Mouse (Mus musculus): ENCODE results near the gene Calm3. TPM values are rescaled to one million over a fixed set of nuclear protein-coding genes. Genes with fewer than 3 reads are reported as not detected.

Gene Calm3
- polyA plus RNA-seq, 1 experiment from 2014 or later: 126 TPM

DNA sequence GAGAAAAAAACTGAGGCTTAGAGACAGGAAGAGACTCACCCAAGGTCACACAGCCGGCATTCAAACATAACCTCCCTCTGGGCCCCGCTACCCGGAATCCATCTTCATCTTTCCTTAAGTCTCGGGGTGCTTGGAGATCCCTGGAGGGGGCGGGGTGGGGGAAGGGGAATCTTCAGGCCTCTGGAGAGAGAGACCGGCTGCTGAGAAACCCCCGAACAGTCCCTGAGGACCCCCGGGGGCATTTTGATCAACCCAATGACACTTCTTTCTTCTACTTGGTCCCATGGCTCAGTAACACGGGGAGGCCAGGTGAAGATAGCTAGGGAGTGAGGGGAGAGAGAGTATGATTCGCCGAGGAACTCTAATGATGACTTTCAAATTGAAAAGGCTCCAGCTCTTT, 47.9 kb downstream of the Calm3 start:
- H3K27me3 ChIP-seq (replicated peaks; ENCODE audit: low read depth, poor library complexity, severe bottlenecking): no peaks in the 10 kb centered on the region
- DNase-seq (ENCODE audit: low spot score): peak; percentile 60
- H3K4me1 ChIP-seq: peaks cover 60% of the 10 kb centered on the region
- no peaks in the 10 kb centered on the region for H3K9me3 ChIP-seq
- peaks cover 41% of the 10 kb centered on the region for H3K36me3 ChIP-seq (replicated peaks)
- H3K4me3 ChIP-seq: peak overlapping the region; percentile 94
- WGBS: 6% methylated on average over 11 of the region's 11 CpGs
- H3K27ac ChIP-seq (replicated peaks): peak overlapping the region; percentile 96

GRCm38 (mm10) chr7:16875326-16875725, 48.6 kb downstream of the Calm3 start:
- Histone ChIP-seq H3K4me1 (peaks cover 58% of the 10 kb centered on the region), H3K4me3 (peak overlapping the region; percentile 94)

GRCm38 (mm10) chr7:16875310-16875325, 48.8 kb downstream of the Calm3 start, which contains the start of gene Dact3:
Gene Dact3, plus strand, starts transcription at chr7:16875317.
- Histone ChIP-seq H3K4me3 (peak within 1 kb of the TSS; percentile 94), H3K9me3 (no peaks in the 10 kb centered on the region), H3K4me1 (peaks cover 56% of the 10 kb centered on the region), H3K36me3 (replicated peaks) (peaks cover 39% of the 10 kb centered on the region), H3K27me3 (replicated peaks; ENCODE audit: low read depth, poor library complexity, severe bottlenecking) (no peaks in the 10 kb centered on the region), H3K27ac (replicated peaks) (peak within 1 kb of the TSS; percentile 96)
- 8% methylated on average over 1 of the region's 1 CpGs for WGBS
- no peak for DNase-seq (ENCODE audit: low spot score)

More at GRCm38 (mm10) chr7:16875326-16875725, 48.6 kb downstream of the Calm3 start:
- no peaks in the 10 kb centered on the region for H3K27me3 ChIP-seq (replicated peaks; ENCODE audit: low read depth, poor library complexity, severe bottlenecking)
- H3K36me3 ChIP-seq (replicated peaks): peaks cover 39% of the 10 kb centered on the region
- peak overlapping the region; percentile 96 for H3K27ac ChIP-seq (replicated peaks)
- no peaks in the 10 kb centered on the region for H3K9me3 ChIP-seq
- WGBS: under 1% methylated on average over 42 of the region's 42 CpGs
- no peak for DNase-seq (ENCODE audit: low spot score)

DNA sequence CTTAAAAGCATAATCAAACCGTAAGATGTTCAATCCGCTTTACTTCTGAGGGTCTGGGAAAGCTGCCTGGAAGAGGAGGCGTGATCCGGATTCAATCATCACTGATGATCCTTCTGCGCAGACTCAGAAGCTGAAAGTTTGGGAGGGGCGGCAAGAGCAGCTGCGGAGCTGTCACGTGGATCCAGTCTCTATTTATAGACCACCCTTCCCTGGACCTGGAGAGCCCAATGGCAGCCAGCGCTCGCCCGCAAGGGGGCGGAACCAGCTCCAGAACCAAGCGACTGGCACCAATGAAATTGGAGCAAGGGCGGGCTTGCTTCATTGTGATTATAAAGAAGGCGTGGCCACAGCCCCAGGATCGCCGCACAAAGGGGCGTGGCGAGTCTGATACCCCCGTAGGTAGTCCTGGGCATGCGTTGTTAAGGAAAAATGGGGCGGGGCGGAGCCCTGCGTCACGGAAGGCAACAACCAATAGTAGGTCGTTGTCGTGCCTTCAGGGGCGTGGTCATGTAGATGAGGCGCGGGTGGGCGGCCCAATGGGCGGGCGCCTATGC, 49.1 kb downstream of the Calm3 start:
- WGBS: under 1% methylated on average over 33 of the region's 33 CpGs
- peak overlapping the region; percentile 96 for H3K27ac ChIP-seq (replicated peaks)
- DNase-seq (ENCODE audit: low spot score): peak; percentile 100
- peaks cover 41% of the 10 kb centered on the region for H3K36me3 ChIP-seq (replicated peaks)
- peaks cover 56% of the 10 kb centered on the region for H3K4me1 ChIP-seq
- no peaks in the 10 kb centered on the region for H3K27me3 ChIP-seq (replicated peaks; ENCODE audit: low read depth, poor library complexity, severe bottlenecking)
- no peaks in the 10 kb centered on the region for H3K9me3 ChIP-seq
- peak overlapping the region; percentile 94 for H3K4me3 ChIP-seq

DNA sequence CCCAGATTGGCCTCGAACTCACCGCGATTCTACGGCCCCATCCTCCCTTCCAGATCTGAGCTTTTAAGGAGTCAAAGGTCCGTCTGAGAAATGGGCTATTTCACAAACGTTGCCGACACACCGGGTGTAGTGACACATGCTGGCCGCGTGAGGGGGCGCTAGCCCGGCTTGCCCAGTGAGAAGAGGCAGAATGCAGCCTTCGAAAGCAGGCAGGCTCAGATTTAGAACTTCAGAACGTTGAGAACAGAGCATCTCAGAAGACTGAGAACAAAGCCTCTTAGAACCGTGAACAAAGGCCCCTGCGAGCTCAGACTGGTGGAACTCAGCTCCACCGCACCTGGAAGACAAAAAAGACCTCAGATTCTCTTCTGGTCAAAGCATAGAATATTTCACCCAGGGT, 49.7 kb downstream of the Calm3 start:
- H3K4me1 ChIP-seq: peaks cover 57% of the 10 kb centered on the region
- peak overlapping the region; percentile 96 for H3K27ac ChIP-seq (replicated peaks)
- H3K4me3 ChIP-seq: peak overlapping the region; percentile 94
- H3K9me3 ChIP-seq: no peaks in the 10 kb centered on the region
- H3K27me3 ChIP-seq (replicated peaks; ENCODE audit: low read depth, poor library complexity, severe bottlenecking): no peaks in the 10 kb centered on the region
- DNase-seq (ENCODE audit: low spot score): peak; percentile 86
- peaks cover 42% of the 10 kb centered on the region for H3K36me3 ChIP-seq (replicated peaks)
- 5% methylated on average over 17 of the region's 17 CpGs for WGBS

GRCm38 (mm10) chr7:16873392-16873791, 50.5 kb downstream of the Calm3 start:
- Histone ChIP-seq H3K4me3 (no peak overlapping the region), H3K9me3 (no peaks in the 10 kb centered on the region), H3K27ac (replicated peaks) (no peak overlapping the region), H3K27me3 (replicated peaks; ENCODE audit: low read depth, poor library complexity, severe bottlenecking) (no peaks in the 10 kb centered on the region), H3K36me3 (replicated peaks) (peaks cover 34% of the 10 kb centered on the region), H3K4me1 (peaks cover 49% of the 10 kb centered on the region)
- no peak for DNase-seq (ENCODE audit: low spot score)
- WGBS: 89% methylated on average over 4 of the region's 4 CpGs

GRCm38 (mm10) chr7:16872478-16872877, 51.4 kb downstream of the Calm3 start:
- H3K4me3 ChIP-seq: no peak overlapping the region
- no peak for DNase-seq (ENCODE audit: low spot score)
- no peak overlapping the region for H3K27ac ChIP-seq (replicated peaks)
- no peaks in the 10 kb centered on the region for H3K27me3 ChIP-seq (replicated peaks; ENCODE audit: low read depth, poor library complexity, severe bottlenecking)
- WGBS: 92% methylated on average over 9 of the region's 9 CpGs
- H3K9me3 ChIP-seq: no peaks in the 10 kb centered on the region
- peaks cover 31% of the 10 kb centered on the region for H3K36me3 ChIP-seq (replicated peaks)
- peaks cover 40% of the 10 kb centered on the region for H3K4me1 ChIP-seq

DNA sequence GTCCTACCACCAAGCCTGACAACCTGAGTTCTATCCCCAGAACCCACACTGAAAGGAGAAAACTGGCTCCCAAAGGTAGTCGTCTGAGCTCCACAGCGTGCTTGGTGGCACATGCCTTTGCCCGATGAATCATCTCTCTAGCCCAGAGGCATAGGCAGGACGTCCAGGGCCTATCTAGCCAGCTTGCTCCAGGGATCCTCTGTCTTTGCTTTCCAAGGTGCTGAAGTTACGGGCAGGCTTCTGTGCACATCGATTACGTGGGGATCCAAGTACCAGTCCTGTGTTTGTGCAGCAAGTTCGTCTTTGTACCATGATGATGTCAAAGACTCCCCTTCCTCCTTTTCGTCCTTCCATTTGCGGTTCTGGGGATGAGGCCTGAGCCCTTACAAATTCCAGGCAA, 52.3 kb downstream of the Calm3 start:
- Histone ChIP-seq H3K9me3 (no peaks in the 10 kb centered on the region), H3K27ac (replicated peaks) (no peak overlapping the region), H3K36me3 (replicated peaks) (peaks cover 40% of the 10 kb centered on the region), H3K4me1 (peaks cover 31% of the 10 kb centered on the region), H3K27me3 (replicated peaks; ENCODE audit: low read depth, poor library complexity, severe bottlenecking) (no peaks in the 10 kb centered on the region), H3K4me3 (no peak overlapping the region)
- 82% methylated on average over 10 of the region's 10 CpGs for WGBS
- DNase-seq (ENCODE audit: low spot score): no peak

GRCm38 (mm10) chr7:16869497-16869896, 54.4 kb downstream of the Calm3 start:
- peaks cover 14% of the 10 kb centered on the region for H3K4me1 ChIP-seq
- peak; percentile 84 for DNase-seq (ENCODE audit: low spot score)
- H3K36me3 ChIP-seq (replicated peaks): peaks cover 60% of the 10 kb centered on the region
- H3K27ac ChIP-seq (replicated peaks): peak overlapping the region; percentile 72
- H3K4me3 ChIP-seq: peak overlapping the region; percentile 48
- no peaks in the 10 kb centered on the region for H3K27me3 ChIP-seq (replicated peaks; ENCODE audit: low read depth, poor library complexity, severe bottlenecking)
- peaks cover under 1% of the 10 kb centered on the region; the same call in 1 of the 2 replicates for H3K9me3 ChIP-seq
- 11% methylated on average over 16 of the region's 16 CpGs for WGBS

- DNase-seq (ENCODE audit: low spot score): no peak
- Histone ChIP-seq H3K27ac (replicated peaks) (no peak overlapping the region), H3K36me3 (replicated peaks) (peaks cover 75% of the 10 kb centered on the region), H3K27me3 (replicated peaks; ENCODE audit: low read depth, poor library complexity, severe bottlenecking) (no peaks in the 10 kb centered on the region), H3K4me1 (peaks cover 14% of the 10 kb centered on the region), H3K9me3 (peaks cover 4% of the 10 kb centered on the region; the same call in 1 of the 2 replicates), H3K4me3 (no peak overlapping the region)
- WGBS: 88% methylated on average over 3 of the region's 3 CpGs
Observed at GRCm38 (mm10) chr7:16867488-16867887, 56.4 kb downstream of the Calm3 start.

Other genes starting within 250 kb of the Calm3 start
- not detected in 2 replicates for gene Ceacam15, start 248.4 kb downstream of the Calm3 start, polyA plus RNA-seq (2016; fragmentation: Nextera tagmentation; extraction: Ambion mirVana)
- not detected in 2 replicates for gene Ceacam9, start 202.2 kb downstream of the Calm3 start, polyA plus RNA-seq (2016; fragmentation: Nextera tagmentation; extraction: Ambion mirVana)
- 250 and 256 TPM in 2 replicates for gene Ap2s1, start 185.7 kb downstream of the Calm3 start, polyA plus RNA-seq (2016; fragmentation: Nextera tagmentation; extraction: Ambion mirVana)
- 37.3 and 40.5 TPM in 2 replicates for gene Slc1a5, start 142.8 kb downstream of the Calm3 start, polyA plus RNA-seq (2016; fragmentation: Nextera tagmentation; extraction: Ambion mirVana)
- gene Strn4, start 108.2 kb downstream of the Calm3 start, polyA plus RNA-seq (2016; fragmentation: Nextera tagmentation; extraction: Ambion mirVana): 129 and 131 TPM in 2 replicates
- 26.1 and 28.5 TPM in 2 replicates for gene Fkrp, start 107.4 kb downstream of the Calm3 start, polyA plus RNA-seq (2016; fragmentation: Nextera tagmentation; extraction: Ambion mirVana)
- gene Prkd2, start 81.2 kb downstream of the Calm3 start, polyA plus RNA-seq (2016; fragmentation: Nextera tagmentation; extraction: Ambion mirVana): 12.9 and 13.1 TPM in 2 replicates
- 5.5 and 6.0 TPM in 2 replicates for gene Dact3, start 48.8 kb downstream of the Calm3 start, polyA plus RNA-seq (2016; fragmentation: Nextera tagmentation; extraction: Ambion mirVana)
- 14.7 and 20.3 TPM in 2 replicates for gene Gng8, start 32.3 kb downstream of the Calm3 start, polyA plus RNA-seq (2016; fragmentation: Nextera tagmentation; extraction: Ambion mirVana)
- 0.52 and 0.64 TPM in 2 replicates for gene Ptgir, start 17.6 kb downstream of the Calm3 start, polyA plus RNA-seq (2016; fragmentation: Nextera tagmentation; extraction: Ambion mirVana)
- gene Pnmal2, start 20.6 kb upstream of the Calm3 start, polyA plus RNA-seq (2016; fragmentation: Nextera tagmentation; extraction: Ambion mirVana): 2.9 and 4.6 TPM in 2 replicates
- gene Pnmal1, start 35.6 kb upstream of the Calm3 start, polyA plus RNA-seq (2016; fragmentation: Nextera tagmentation; extraction: Ambion mirVana): 3.4 and 4.0 TPM in 2 replicates
- gene Gm42372, start 59.0 kb upstream of the Calm3 start, polyA plus RNA-seq (2016; fragmentation: Nextera tagmentation; extraction: Ambion mirVana): 0.59 and 0.86 TPM in 2 replicates
- gene Ccdc8, start 68.6 kb upstream of the Calm3 start, polyA plus RNA-seq (2016; fragmentation: Nextera tagmentation; extraction: Ambion mirVana): 10.5 and 11.9 TPM in 2 replicates
- 138 and 146 TPM in 2 replicates for gene Ppp5c, start 103.8 kb upstream of the Calm3 start, polyA plus RNA-seq (2016; fragmentation: Nextera tagmentation; extraction: Ambion mirVana)
- gene Hif3a, start 138.3 kb upstream of the Calm3 start, polyA plus RNA-seq (2016; fragmentation: Nextera tagmentation; extraction: Ambion mirVana): 5.6 and 5.7 TPM in 2 replicates
- gene Psg16, start 149.9 kb upstream of the Calm3 start, polyA plus RNA-seq (2016; fragmentation: Nextera tagmentation; extraction: Ambion mirVana): 0.09 and 0.10 TPM in 2 replicates
- gene Ceacam3, start 226.2 kb upstream of the Calm3 start, polyA plus RNA-seq (2016; fragmentation: Nextera tagmentation; extraction: Ambion mirVana): not detected in 2 replicates